In genomic region chr6:106769290-106769866, GRCm38 (mm10) we compare ENCODE assay signal across 8 mouse cellular contexts. TPM values are rescaled to one million over a fixed set of nuclear protein-coding genes. Genes with fewer than 3 reads are reported as not detected.
A peak's percentile ranks its signal among the peaks of the same experiment; 100 is the strongest.
DNase-seq lines count a peak whose midpoint lies in the region; ATAC-seq and TF ChIP-seq lines count a peak whose summit lies in the region.

No protein-coding gene starts in this region.

- no peak overlapping the region; the same call in 1 of the 2 replicates for H3K27ac ChIP-seq in limb, embryonic 13.5 days
- 0 out of 2 replicates have a peak overlapping the region, but pooled peaks have one; percentile 23 for H3K27ac ChIP-seq in olfactory bulb, adult 2 months (ENCODE audit: insufficient read depth, low read depth, low read length)

- H3K9me3 ChIP-seq in erythroblast, embryonic 14.5 days (ENCODE audit: control insufficient read depth, low read length), result no peaks in the 10 kb centered on the region
- H3K9me3 ChIP-seq in limb, embryonic 13.5 days, result no peaks in the 10 kb centered on the region

- intact Hi-C loops in gastrocnemius, postnatal 14 days (cut with DNase I; ENCODE audit: low total_unique reads), result no loop called here

- H3K27me3 ChIP-seq in erythroblast, embryonic 14.5 days (ENCODE audit: control insufficient read depth), result no peaks in the 10 kb centered on the region
- H3K27me3 ChIP-seq in limb, embryonic 13.5 days, result no peaks in the 10 kb centered on the region; the same call in 1 of the 2 replicates

- ATAC-seq in limb, embryonic 13.5 days (ENCODE audit: low FRiP score, low read depth), result peak; percentile 82

- peak overlapping the region; percentile 76 for H3K9ac ChIP-seq in limb, embryonic 13.5 days

- H3K4me3 ChIP-seq in erythroblast, embryonic 14.5 days (replicated peaks), result peak overlapping the region; percentile 88
- H3K4me3 ChIP-seq in limb, embryonic 13.5 days, result peak overlapping the region; percentile 86
- H3K4me3 ChIP-seq in olfactory bulb, adult 2 months (ENCODE audit: insufficient read depth, low read depth, low read length), result peak overlapping the region; percentile 93

- WGBS in limb, embryonic 13.5 days, result 1% methylated on average over 33 of the region's 33 CpGs
- under 1% methylated on average over 33 of the region's 33 CpGs for WGBS in olfactory bulb, adult 2 months

- H3K36me3 ChIP-seq in erythroblast, embryonic 14.5 days (ENCODE audit: control insufficient read depth), result peaks cover 30% of the 10 kb centered on the region
- peaks cover 25% of the 10 kb centered on the region for H3K36me3 ChIP-seq in limb, embryonic 13.5 days

- peak; percentile 5 for DNase-seq in gastrocnemius, postnatal 14 days
- DNase-seq in gastrocnemius, adult 8-10 months (ENCODE audit: low spot score in 2 of 2), result no peak
- peak; percentile 20 for DNase-seq in CD4-positive, CD25-positive, alpha-beta regulatory T cell, adult 2 months (ENCODE audit: low read depth, low spot score)
- DNase-seq in cerebellum, adult 11-12 months, result no peak
- no peak for DNase-seq in adrenal gland, postnatal 10 days

- H3K4me2 ChIP-seq in limb, embryonic 13.5 days (replicated peaks), result peak overlapping the region; percentile 97

- no peak for TF ChIP-seq CTCF in olfactory bulb, adult 2 months (IDR thresholded peaks at IDR 0.05; ENCODE audit: insufficient read depth, low read depth, low read length)

- peaks cover 17% of the 10 kb centered on the region for H3K4me1 ChIP-seq in erythroblast, embryonic 14.5 days (ENCODE audit: control insufficient read depth)
- peaks cover 11% of the 10 kb centered on the region for H3K4me1 ChIP-seq in limb, embryonic 13.5 days
- H3K4me1 ChIP-seq in olfactory bulb, adult 2 months (ENCODE audit: control insufficient read depth, insufficient read depth, low read length), result no peaks in the 10 kb centered on the region

- no peak for TF ChIP-seq POLR2A in olfactory bulb, adult 2 months (IDR thresholded peaks at IDR 0.05; ENCODE audit: insufficient read depth, low read depth, low read length)

RNA-seq across cellular contexts. Expression of gene Trnt1, which starts 0.5 kb away (rescaled TPM):
- total RNA-seq in gastrocnemius, postnatal 14 days (2021), result 10 to 100 TPM; 22.8 to 28.0 TPM
- 10 to 100 TPM; 18.1 to 26.2 (median 21.5) TPM for total RNA-seq in gastrocnemius, adult 8-10 months (2022)
- 0.13 and 0.27 TPM in 2 replicates for polyA plus RNA-seq in erythroblast, embryonic 14.5 days (2012)
- polyA plus RNA-seq in limb, embryonic 13.5 days (2015; fragmentation: Nextera tagmentation; extraction: Ambion mirVana), result 63.7 and 66.9 TPM in 2 replicates
- not detected in 2 replicates for polyA plus RNA-seq in olfactory bulb, adult 2 months (2012; ENCODE audit: insufficient read depth, insufficient read length, low replicate concordance, missing spikeins)
- total RNA-seq in adrenal gland, postnatal 10 days (2021), result 10 to 100 TPM; 54.1 to 54.4 TPM

RNA-seq across cellular contexts. Expression of gene Il5ra, which starts 20.5 kb away (rescaled TPM):
- total RNA-seq in gastrocnemius, postnatal 14 days (2021), result not detected
- not detected for total RNA-seq in gastrocnemius, adult 8-10 months (2022)
- polyA plus RNA-seq in erythroblast, embryonic 14.5 days (2012), result not detected in 2 replicates
- polyA plus RNA-seq in limb, embryonic 13.5 days (2015; fragmentation: Nextera tagmentation; extraction: Ambion mirVana), result not detected in 2 replicates
- not detected in 2 replicates for polyA plus RNA-seq in olfactory bulb, adult 2 months (2012; ENCODE audit: insufficient read depth, insufficient read length, low replicate concordance, missing spikeins)
- under 1 TPM; 0.15 to 0.24 TPM for total RNA-seq in adrenal gland, postnatal 10 days (2021)

RNA-seq across cellular contexts. Expression of gene Crbn, which starts 30.5 kb away (rescaled TPM):
- 10 to 100 TPM; 28.4 to 33.6 TPM for total RNA-seq in gastrocnemius, postnatal 14 days (2021)
- total RNA-seq in gastrocnemius, adult 8-10 months (2022), result 10 to 100 TPM; 48.2 to 59.2 (median 52.2) TPM
- polyA plus RNA-seq in erythroblast, embryonic 14.5 days (2012), result 0.05 and 0.18 TPM in 2 replicates
- 49.7 and 51.3 TPM in 2 replicates for polyA plus RNA-seq in limb, embryonic 13.5 days (2015; fragmentation: Nextera tagmentation; extraction: Ambion mirVana)
- not detected in 2 replicates for polyA plus RNA-seq in olfactory bulb, adult 2 months (2012; ENCODE audit: insufficient read depth, insufficient read length, low replicate concordance, missing spikeins)
- total RNA-seq in adrenal gland, postnatal 10 days (2021), result 10 to 100 TPM; 51.5 to 54.2 TPM

Comparison
In these comparisons a context has a peak if more than half of its experiments do, and no peak if none do; other contexts are left out.
1. DNase-seq: peak in gastrocnemius, postnatal 14 days (single experiment) and CD4-positive, CD25-positive, alpha-beta regulatory T cell, adult 2 months (single experiment); none in gastrocnemius, adult 8-10 months (0 of 2), cerebellum, adult 11-12 months (single experiment) and adrenal gland, postnatal 10 days (single experiment).
2. Peak in every context shown above with its lines, with median percentiles within 50 percentile points of each other: H3K4me3 ChIP-seq.